Mouse (Mus musculus) testis, adult 2 months (tissue): Measurements from ENCODE around the gene Tlr8. TPM values are rescaled to one million over a fixed set of nuclear protein-coding genes. Genes with fewer than 3 reads are reported as not detected.

ENCODE experiments used
- H3K27ac ChIP-seq: fragments of 200-500 bp; 2 replicates; pipeline ENCODE4 v1.5.1; 2012; ENCODE audit warnings: low read depth, low read length; ENCODE audit not compliant: control insufficient read depth, insufficient read depth
- H3K27me3 ChIP-seq: fragments of 200-500 bp; 2 replicates; pipeline ENCODE4 v1.6.1; 2012; ENCODE audit warnings: mild to moderate bottlenecking, low read length, moderate library complexity; ENCODE audit not compliant: control insufficient read depth, insufficient read depth
- H3K36me3 ChIP-seq: fragments of 200-500 bp; 2 replicates; pipeline ENCODE4 v1.6.1; 2012; ENCODE audit warnings: mild to moderate bottlenecking, low read length; ENCODE audit not compliant: control insufficient read depth, insufficient read depth
- H3K4me1 ChIP-seq: fragments of 200-500 bp; 2 replicates; pipeline ENCODE4 v1.6.1; 2012; ENCODE audit warnings: low read length; ENCODE audit not compliant: control insufficient read depth, insufficient read depth
- H3K4me3 ChIP-seq: fragments of 200-500 bp; 2 replicates; pipeline ENCODE4 v1.5.1; 2012; ENCODE audit warnings: low read depth, mild to moderate bottlenecking, low read length, moderate library complexity, mixed read lengths; ENCODE audit not compliant: control insufficient read depth
- CTCF ChIP-seq: fragments of 200-500 bp; IDR thresholded peaks from 2 replicates; pipeline ENCODE4 v1.5.1; 2012; ENCODE audit warnings: low read depth, mild to moderate bottlenecking, inconsistent platforms, low read length, moderate library complexity; ENCODE audit not compliant: control insufficient read depth, insufficient read depth, insufficient replicate concordance
- POLR2A ChIP-seq: fragments of 200-500 bp; IDR thresholded peaks from 2 replicates; pipeline ENCODE4 v1.6.1; 2012; ENCODE audit warnings: low read depth, mild to moderate bottlenecking, inconsistent platforms, low read length, moderate library complexity; ENCODE audit not compliant: control insufficient read depth
- polyA plus RNA-seq: library from polyadenylated mRNA; depleted of rRNA; stranded (reverse); fragments of >200 nt; gene quantifications from 2 replicates; pipeline ENCODE4 v1.2.3, GENCODE M21; 2012

Gene Tlr8
- polyA plus RNA-seq, 1 experiment, result 0.14 TPM

- Histone ChIP-seq H3K4me3 (no peak overlapping the region), H3K4me1 (no peaks in the 10 kb centered on the region; the same call in 1 of the 2 replicates), H3K27me3 (no peaks in the 10 kb centered on the region), H3K27ac (no peak overlapping the region), H3K36me3 (no peaks in the 10 kb centered on the region)
- TF ChIP-seq CTCF (peak; percentile 49; the same call in 1 of the 2 replicates), POLR2A (no peak)
Measured at GRCm38 (mm10) chrX:167233104-167233687, 30.9 kb downstream of the Tlr8 start.

GRCm38 (mm10) chrX:167231150-167231549 lies 33.0 kb downstream of the Tlr8 start:
- Histone ChIP-seq H3K36me3 (no peaks in the 10 kb centered on the region), H3K4me1 (peaks cover 2% of the 10 kb centered on the region), H3K4me3 (no peak overlapping the region), H3K27me3 (no peaks in the 10 kb centered on the region), H3K27ac (no peak overlapping the region)
- TF ChIP-seq POLR2A, result no peak
- no peak for TF ChIP-seq CTCF

- Histone ChIP-seq H3K27me3 (no peaks in the 10 kb centered on the region), H3K36me3 (no peaks in the 10 kb centered on the region)
- TF ChIP-seq CTCF (no peak), POLR2A (no peak)
Measured at GRCm38 (mm10) chrX:167229819-167230218, 34.3 kb downstream of the Tlr8 start.

DNA sequence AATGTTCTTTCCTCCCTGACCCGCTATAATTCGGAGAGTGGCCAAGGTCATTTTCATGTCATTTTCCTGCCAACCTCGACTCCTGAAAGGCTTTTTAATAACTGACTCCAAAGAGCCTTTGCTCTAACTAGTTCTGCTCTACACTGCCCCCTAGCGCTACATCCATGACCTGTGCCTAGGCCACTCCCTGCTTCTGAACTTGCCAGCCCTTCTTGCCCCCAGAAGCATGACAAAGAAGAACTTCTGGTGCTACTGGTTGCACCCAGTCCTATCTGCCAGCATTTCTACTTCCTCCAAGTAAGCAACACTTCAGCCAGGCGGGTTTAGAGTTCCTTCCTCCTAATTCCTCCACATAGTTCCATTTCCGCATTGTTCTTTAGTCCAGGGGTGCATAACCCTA lies 34.9 kb downstream of the Tlr8 start:
- Histone ChIP-seq H3K27ac (no peak overlapping the region), H3K4me1 (peaks cover 2% of the 10 kb centered on the region), H3K4me3 (no peak overlapping the region), H3K36me3 (no peaks in the 10 kb centered on the region), H3K27me3 (no peaks in the 10 kb centered on the region)
- TF ChIP-seq POLR2A, result no peak
- peak; percentile 19; the same call in 1 of the 2 replicates for TF ChIP-seq CTCF

More at GRCm38 (mm10) chrX:167229819-167230218, 34.3 kb downstream of the Tlr8 start:
- H3K4me1 ChIP-seq, result peaks cover 2% of the 10 kb centered on the region
- no peak overlapping the region for H3K4me3 ChIP-seq
- H3K27ac ChIP-seq, result no peak overlapping the region

DNA sequence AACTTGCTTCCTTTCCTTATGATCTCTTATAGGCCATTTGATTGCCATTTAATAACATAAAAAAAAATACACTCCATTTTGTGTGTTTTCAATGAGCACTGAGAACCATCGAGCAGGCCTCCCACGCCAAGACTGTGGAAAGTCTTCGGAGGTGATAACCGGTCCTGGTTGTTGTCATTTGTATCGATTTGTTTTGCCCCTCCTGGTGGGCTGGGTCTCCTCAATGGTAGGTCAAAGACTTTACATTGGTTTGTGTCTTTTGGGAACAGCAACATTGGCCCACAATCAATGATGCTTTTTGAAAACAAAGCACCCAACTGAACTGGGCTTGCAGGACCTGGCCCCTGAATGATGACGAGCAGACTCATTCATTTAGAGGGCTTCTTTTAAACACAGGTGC lies 36.4 kb downstream of the Tlr8 start:
- TF ChIP-seq CTCF (no peak), POLR2A (no peak)
- Histone ChIP-seq H3K36me3 (no peaks in the 10 kb centered on the region), H3K27ac (no peak overlapping the region), H3K4me3 (no peak overlapping the region), H3K4me1 (peaks cover 2% of the 10 kb centered on the region), H3K27me3 (no peaks in the 10 kb centered on the region)

- H3K4me3 ChIP-seq, result peak overlapping the region; percentile 21
- peak overlapping the region; percentile 13; the same call in 1 of the 2 replicates for H3K27ac ChIP-seq
- no peaks in the 10 kb centered on the region for H3K27me3 ChIP-seq
- H3K36me3 ChIP-seq, result no peaks in the 10 kb centered on the region
- peaks cover 2% of the 10 kb centered on the region for H3K4me1 ChIP-seq
- no peak for TF ChIP-seq CTCF
- TF ChIP-seq POLR2A, result no peak
Measured at GRCm38 (mm10) chrX:167227138-167227537, 37.0 kb downstream of the Tlr8 start.

DNA sequence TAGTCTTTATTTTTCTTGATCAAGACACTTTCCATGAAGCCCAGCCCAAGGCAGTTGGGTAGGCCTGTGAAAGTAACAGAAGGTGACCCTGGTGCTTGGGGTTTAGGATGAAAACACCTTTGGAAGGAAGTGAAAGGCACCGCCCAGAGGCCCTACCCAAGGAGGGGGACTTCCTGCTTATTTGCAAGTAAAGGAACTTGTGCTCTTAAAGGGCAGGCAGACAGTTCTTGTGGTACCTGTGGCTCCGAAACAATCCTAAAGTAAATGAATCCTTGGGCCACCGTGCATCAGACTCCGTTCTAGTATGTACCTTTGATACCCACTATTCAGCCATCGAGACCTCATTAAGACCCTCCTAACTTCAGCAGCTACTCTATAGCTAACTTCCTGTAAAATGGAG lies 37.6 kb downstream of the Tlr8 start:
- Histone ChIP-seq H3K4me3 (no peak overlapping the region), H3K4me1 (peaks cover 2% of the 10 kb centered on the region), H3K36me3 (no peaks in the 10 kb centered on the region), H3K27me3 (no peaks in the 10 kb centered on the region), H3K27ac (no peak overlapping the region)
- TF ChIP-seq POLR2A (no peak), CTCF (no peak)
